Mouse (Mus musculus) ES-Bruce4 (cell line): ENCODE results near the gene Grb2. TPM values are rescaled to one million over a fixed set of nuclear protein-coding genes. Genes with fewer than 3 reads are reported as not detected.

Experiments used
- H3K27ac ChIP-seq: 2 replicates; pipeline ENCODE4 v1.5.1; 2012; ENCODE audit warnings: low read length, inconsistent platforms; ENCODE audit not compliant: insufficient read depth
- H3K27me3 ChIP-seq: 2 replicates; pipeline ENCODE4 v1.6.1; 2012; ENCODE audit warnings: mild to moderate bottlenecking, low read length, inconsistent platforms; ENCODE audit not compliant: control insufficient read depth, poor library complexity, insufficient read depth, severe bottlenecking
- H3K36me3 ChIP-seq: 2 replicates; pipeline ENCODE4 v1.6.1; 2012; ENCODE audit warnings: inconsistent platforms, mild to moderate bottlenecking, low read length, moderate library complexity; ENCODE audit not compliant: control insufficient read depth, poor library complexity, insufficient read depth, severe bottlenecking
- H3K4me1 ChIP-seq: one replicate; pipeline ENCODE4 v1.8.1; 2011; ENCODE audit warnings: low read length; ENCODE audit not compliant: control insufficient read depth, insufficient read depth
- H3K4me3 ChIP-seq: 2 replicates; pipeline ENCODE4 v1.5.1; 2011; ENCODE audit warnings: low read depth, mild to moderate bottlenecking, low read length
- H3K9ac ChIP-seq: 2 replicates; pipeline ENCODE4 v1.6.1; 2012; ENCODE audit warnings: low read depth, mild to moderate bottlenecking, inconsistent platforms; ENCODE audit not compliant: poor library complexity, severe bottlenecking
- H3K9me3 ChIP-seq: replicated peaks from 2 replicates; pipeline ENCODE4 v1.6.1; 2012; ENCODE audit warnings: mild to moderate bottlenecking, low read length, inconsistent platforms; ENCODE audit not compliant: control insufficient read depth, poor library complexity, insufficient read depth, severe bottlenecking
- CTCF ChIP-seq: IDR thresholded peaks from one replicate; pipeline ENCODE4 v1.8.1; 2011; ENCODE audit warnings: low read depth, low read length
- EP300 ChIP-seq: IDR thresholded peaks from 2 replicates; pipeline ENCODE4 v1.6.1; 2011; ENCODE audit warnings: low read depth, low read length; ENCODE audit not compliant: insufficient read depth
- POLR2A ChIP-seq: IDR thresholded peaks from one replicate; pipeline ENCODE4 v1.8.1; 2011; ENCODE audit warnings: low read length; ENCODE audit not compliant: insufficient read depth
- polyA plus RNA-seq: library from polyadenylated mRNA; stranded (reverse); fragments of >200 nt; gene quantifications from 2 replicates; pipeline ENCODE4 v1.2.4, GENCODE M21; 2011; ENCODE audit warnings: low read depth; ENCODE audit not compliant: missing spikeins, insufficient read depth, insufficient read length

Gene Grb2
- polyA plus RNA-seq, 1 experiment = 75.0 TPM

GRCm38 (mm10) chr11:115632862-115633261, 75.5 kb downstream of the Grb2 start:
- Histone ChIP-seq H3K4me3 (no peak overlapping the region), H3K27ac (0 out of 2 replicates have a peak overlapping the region, but pooled peaks have one; percentile 60), H3K27me3 (no peaks in the 10 kb centered on the region), H3K9me3 (no peaks in the 10 kb centered on the region), H3K36me3 (no peaks in the 10 kb centered on the region), H3K4me1 (peaks cover 2% of the 10 kb centered on the region), H3K9ac (0 out of 2 replicates have a peak overlapping the region, but pooled peaks have one; percentile 25)
- TF ChIP-seq POLR2A (no peak), EP300 (no peak), CTCF (no peak)

- no peaks in the 10 kb centered on the region for H3K36me3 ChIP-seq
- no peak overlapping the region for H3K9ac ChIP-seq
- H3K4me3 ChIP-seq = no peak overlapping the region
- TF ChIP-seq EP300 (0 out of 2 replicates have a peak, but pooled peaks have one; percentile 50), POLR2A (no peak)
- H3K4me1 ChIP-seq = peaks cover 2% of the 10 kb centered on the region
- peak overlapping the region; percentile 60 for H3K27ac ChIP-seq
- no peaks in the 10 kb centered on the region for H3K9me3 ChIP-seq
- no peaks in the 10 kb centered on the region for H3K27me3 ChIP-seq
These were observed 76.2 kb downstream of the Grb2 start for GRCm38 (mm10) chr11:115632247-115632646.

- TF ChIP-seq EP300 (no peak), CTCF (peak; percentile 51)
- peak overlapping the region; percentile 42; the same call in 1 of the 2 replicates for H3K4me3 ChIP-seq
- H3K27ac ChIP-seq = peak overlapping the region; percentile 95
- peak overlapping the region; percentile 62 for H3K9ac ChIP-seq
- no peaks in the 10 kb centered on the region for H3K9me3 ChIP-seq
- no peaks in the 10 kb centered on the region for H3K36me3 ChIP-seq
- no peaks in the 10 kb centered on the region for H3K27me3 ChIP-seq
- H3K4me1 ChIP-seq = peaks cover 2% of the 10 kb centered on the region
These were observed 76.9 kb downstream of the Grb2 start for GRCm38 (mm10) chr11:115631505-115631890.

- peak overlapping the region; percentile 96 for H3K27ac ChIP-seq
These were observed 77.6 kb downstream of the Grb2 start for GRCm38 (mm10) chr11:115630532-115631504.

GRCm38 (mm10) chr11:115629734-115630531, 78.5 kb downstream of the Grb2 start:
- H3K4me3 ChIP-seq = no peak overlapping the region
- H3K27me3 ChIP-seq = no peaks in the 10 kb centered on the region
- peak overlapping the region; percentile 6 for H3K9ac ChIP-seq
- H3K4me1 ChIP-seq = peaks cover 2% of the 10 kb centered on the region
- H3K9me3 ChIP-seq = no peaks in the 10 kb centered on the region
- peak overlapping the region; percentile 96 for H3K27ac ChIP-seq
- TF ChIP-seq CTCF = no peak
- no peak for TF ChIP-seq POLR2A
- no peak for TF ChIP-seq EP300
- H3K36me3 ChIP-seq = no peaks in the 10 kb centered on the region

More at GRCm38 (mm10) chr11:115630532-115631504, 77.6 kb downstream of the Grb2 start:
- Histone ChIP-seq H3K4me1 (peaks cover 2% of the 10 kb centered on the region), H3K4me3 (peak overlapping the region; percentile 42), H3K36me3 (no peaks in the 10 kb centered on the region), H3K27me3 (no peaks in the 10 kb centered on the region), H3K9me3 (no peaks in the 10 kb centered on the region), H3K9ac (peak overlapping the region; percentile 62)
- TF ChIP-seq POLR2A = peak; percentile 32
- TF ChIP-seq EP300 = peak; percentile 78
- no peak for TF ChIP-seq CTCF
